Mouse (Mus musculus) thymus, adult 18-20 months (tissue): Measurements from ENCODE around the gene Pcx.

Experiments
- DNase-seq, 2 experiments: peaks; one replicate each; pipeline ENCODE4 v3.0.0; 2022; ENCODE audit warnings: mixed read lengths in 2 of 2

Pcx gene

DNA sequence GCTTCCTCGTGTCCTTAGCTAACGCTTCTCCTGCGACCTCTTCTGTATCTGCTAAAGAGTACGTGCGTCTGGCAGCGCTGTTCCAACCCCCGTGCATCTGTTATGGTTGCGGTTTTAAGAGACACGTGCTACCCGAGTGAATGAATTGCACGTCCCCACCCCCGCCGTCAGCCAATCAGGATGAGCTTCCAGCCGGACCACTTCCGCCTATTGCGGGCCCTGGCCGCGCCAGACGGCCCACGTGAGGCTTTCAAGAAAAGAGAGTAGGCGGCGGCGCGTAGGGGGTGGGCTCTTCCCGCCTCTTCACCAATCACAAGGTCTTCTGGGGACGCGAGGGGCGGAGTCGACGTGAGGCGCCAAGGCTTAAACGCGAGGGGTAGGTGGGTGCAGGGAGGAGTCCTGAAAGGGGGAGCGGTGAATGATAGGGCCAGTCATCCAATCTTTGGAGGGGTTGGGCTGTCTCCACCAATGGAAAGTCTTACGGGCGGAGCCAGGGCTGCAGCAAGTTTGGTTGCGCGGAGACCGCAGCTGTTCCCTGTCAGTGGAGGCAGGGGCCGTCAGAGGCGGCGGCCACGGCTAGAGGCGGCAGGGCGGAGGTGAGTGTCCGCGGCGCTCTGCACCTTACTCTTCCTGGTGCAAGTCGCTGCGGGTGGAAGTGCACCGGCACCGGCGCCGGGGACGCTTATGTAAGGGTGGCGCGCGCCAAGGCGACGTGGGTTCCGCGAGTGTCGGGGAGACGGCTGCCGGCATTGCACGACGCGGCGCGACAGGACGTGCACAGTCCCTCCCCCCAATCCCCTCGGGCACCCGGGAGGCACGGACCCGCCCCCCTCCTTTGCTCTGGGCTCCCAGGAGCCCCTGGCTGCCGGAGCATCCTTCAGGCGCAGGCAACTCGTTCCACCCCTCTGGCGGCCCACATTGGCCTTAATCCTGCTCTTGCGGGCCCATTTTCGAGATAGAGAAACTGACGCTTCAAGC is at the start of gene Pcx:
TSS of gene Pcx (plus strand) at position 487 of the 978 bp plus-strand sequence.
- peak; percentile 97 to 98 for DNase-seq

DNA sequence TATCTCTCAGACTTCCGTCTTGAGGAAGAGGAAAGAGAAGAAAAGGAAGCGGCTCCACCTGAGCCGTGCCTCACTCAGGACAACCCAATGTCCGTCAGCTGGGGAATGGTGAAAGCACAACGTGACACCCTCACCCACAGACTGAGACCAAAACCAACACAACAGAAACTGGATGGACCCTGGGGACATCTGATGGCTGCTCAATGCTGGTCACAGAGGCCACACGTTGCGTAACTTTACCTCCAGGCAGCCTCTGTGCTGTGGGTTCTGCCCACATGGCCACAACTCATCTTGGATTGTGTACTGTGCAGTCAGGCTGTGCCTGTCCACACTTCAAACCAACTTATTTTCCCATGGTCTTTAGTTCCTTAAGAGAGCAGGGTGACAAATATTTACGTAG is 48.3 kb upstream of the Pcx start:
- no peak for DNase-seq

DNA sequence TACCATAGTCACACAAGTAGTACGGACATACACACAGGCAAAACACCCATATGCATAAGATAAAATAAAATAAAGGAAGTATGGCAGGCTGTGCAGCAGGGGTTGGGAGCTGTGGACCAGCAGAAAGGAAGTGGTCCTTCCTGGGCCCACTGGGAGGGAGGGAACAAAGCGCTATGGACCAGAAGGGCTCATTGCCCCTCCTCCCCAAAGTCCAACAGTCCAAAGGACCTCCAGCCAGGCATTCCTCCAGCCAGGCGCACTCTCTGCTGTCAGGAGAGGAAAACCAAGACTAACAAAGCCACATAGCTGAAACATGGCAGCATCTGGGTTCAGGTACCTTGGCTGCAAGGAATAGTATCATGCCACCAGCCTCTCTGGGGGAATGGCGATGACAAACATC is 45.6 kb upstream of the Pcx start:
- DNase-seq = no peak

DNA sequence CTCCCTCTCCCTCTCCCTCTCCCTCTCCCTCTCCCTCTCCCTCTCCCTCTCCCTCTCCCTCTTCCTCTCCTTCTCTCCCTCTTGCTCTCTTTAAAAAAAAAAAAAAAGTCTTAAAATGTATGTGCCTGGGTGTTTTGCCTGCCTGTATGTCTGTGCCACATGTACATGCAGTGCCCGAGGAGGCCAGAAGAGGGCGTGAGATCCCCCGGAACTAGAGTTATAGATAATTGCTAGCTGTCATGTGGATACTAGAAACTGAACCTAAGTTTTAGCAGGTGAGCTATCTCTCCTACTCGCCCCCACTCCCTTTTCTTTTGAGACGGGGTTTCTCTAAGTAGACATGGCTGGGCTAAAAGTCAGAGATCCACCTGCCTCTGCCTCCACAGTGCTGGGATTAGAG is 41.9 kb upstream of the Pcx start:
- DNase-seq = no peak

DNA sequence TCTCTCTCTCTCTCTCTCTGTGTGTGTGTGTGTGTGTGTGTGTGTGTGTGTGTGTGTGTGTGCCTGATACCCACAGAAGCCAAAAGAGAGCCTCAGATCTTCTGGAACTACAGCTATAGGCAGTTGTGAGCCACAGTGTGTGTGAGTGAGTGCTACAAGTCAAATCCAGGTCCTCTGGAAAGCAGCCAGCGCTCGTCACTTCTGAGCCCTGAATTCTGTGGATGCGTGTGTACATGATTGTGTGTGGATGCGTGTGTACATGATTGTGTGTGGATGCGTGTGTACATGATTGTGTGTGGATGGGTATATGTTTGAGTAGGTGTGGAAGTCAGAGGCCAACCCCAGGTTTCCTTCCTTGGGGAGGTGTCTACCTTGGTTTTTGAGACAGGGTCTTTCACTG is 36.7 kb upstream of the Pcx start:
- DNase-seq = no peak

DNA sequence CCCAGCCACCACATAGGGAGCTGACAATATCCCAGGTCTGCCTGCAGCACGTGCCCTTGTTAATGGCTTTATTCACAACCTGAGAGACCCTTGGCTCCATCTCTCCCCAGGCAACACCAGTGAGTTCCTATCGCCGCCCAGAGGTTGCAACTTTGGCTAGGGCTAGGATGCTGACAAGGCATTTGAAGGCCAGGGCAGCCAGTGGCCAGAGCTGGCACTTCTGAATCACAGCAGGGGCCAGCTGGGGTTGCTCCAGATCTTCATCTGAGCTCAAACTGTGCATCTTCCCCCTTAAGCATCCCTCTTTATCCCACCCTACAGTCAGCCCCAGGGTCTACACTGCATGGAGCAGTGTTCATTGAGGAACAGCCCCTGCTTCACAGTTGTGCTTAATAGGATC is 35.5 kb upstream of the Pcx start:
- no peak for DNase-seq

DNA sequence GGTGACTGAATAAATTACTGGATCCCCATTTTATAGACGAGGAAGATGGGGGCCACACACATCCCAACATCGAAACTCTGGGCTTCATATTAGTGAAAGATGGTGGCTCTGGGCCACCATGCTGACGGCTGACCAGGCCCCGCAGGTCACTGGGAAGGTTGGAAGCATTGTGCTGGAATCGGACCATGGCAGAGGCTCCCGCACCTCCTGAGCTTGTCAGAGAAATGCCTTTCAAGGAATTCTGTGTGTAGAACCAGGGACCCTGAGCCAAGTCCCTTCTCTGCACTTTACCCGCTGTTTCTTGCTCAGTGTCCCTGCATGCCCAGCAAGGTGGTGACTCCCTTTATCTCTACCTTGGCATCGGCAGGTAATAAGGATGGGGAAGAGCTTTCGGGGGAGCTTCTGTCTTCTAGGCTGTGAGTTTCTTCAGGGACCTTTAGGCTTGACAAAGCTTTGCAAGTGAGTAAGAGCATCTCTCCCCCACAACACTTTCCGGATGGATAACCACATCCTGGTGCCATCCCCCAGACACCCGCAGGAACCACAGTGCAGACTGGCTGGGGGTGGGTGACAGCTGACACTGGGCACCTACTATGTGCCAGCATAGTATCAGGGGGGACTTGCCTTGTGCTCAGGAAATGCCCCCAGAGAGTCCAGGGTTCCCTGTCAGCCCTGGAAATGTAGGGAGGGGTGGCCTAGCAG is 34.9 kb upstream of the Pcx start:
- peak in 1 of 2 experiments; percentile 20 for DNase-seq

DNA sequence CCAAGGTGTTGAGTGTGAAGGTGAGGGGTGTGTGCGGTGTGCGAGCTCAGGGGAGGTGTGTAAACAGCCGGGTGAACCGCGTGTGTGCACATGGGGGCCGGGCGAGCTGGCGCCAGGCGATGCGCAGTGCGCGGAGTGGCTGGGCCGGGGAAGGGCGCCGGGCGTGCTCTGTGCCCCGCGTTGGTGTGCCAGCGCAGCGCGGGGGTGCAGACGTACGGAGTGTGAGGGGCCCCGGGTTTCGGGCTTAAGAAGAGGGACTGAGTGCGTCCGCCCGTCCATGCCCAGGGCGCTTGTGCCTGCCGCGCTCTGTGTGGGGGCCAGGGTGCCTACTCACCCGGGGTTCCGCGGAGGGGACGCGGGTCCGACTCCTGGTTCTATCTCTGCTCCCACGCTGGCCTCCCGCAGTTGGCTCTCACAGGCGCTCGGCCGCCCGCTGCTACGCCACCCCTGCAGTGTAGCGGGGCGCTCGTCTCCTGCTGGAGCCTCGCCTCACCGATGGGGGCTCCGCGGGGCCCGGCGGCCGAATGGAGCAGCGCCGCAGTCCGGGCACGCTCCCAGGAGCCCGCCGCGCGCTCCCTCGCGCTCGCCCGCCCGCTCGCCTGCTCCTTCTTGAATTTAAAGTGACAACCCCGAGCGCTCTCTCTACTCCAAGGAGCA is 33.5 kb upstream of the Pcx start:
- no peak for DNase-seq

DNA sequence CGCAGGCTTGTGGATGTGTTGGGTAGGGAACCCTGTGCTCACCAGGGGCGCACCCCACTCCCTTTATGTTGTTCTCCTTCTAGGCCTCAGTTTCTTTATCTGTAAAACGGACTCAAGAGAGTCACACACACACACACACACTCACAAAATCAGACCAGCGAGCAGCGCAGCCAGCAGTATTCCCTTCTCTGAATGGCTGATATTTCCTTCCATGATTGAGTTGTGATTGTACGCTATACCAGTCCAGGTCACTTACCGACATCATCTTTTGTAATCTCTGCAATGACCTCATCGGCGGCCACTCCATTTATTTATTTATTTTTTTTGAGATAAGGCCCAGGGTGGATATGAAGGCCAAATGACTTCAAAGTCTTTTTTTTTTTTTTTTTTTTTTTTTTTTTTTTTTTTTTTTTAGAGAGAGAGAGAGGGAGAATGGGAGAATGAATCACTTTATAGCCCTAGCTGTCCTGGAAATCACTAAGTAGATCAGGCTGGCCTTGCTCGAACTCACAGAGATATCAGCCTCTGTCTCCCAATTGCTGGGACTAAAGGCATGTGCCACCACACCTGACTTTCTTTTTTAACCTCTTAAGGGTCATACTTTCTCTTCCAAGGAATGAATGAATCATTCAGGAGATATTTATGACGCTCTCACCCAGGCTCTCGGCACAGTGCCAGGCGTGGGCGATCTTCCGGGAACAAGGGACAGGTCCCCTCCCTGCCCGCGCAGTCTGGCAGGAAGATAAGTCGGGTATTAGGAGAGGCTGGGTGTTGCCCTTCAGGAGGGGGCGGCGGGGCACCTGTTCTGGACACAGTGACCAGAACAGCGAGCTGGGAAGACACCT is 32.7 kb upstream of the Pcx start, which contains the start of gene Syt12:
TSS of gene Syt12 (minus strand) at position 103 of the 845 bp plus-strand sequence.
- DNase-seq = no peak

DNA sequence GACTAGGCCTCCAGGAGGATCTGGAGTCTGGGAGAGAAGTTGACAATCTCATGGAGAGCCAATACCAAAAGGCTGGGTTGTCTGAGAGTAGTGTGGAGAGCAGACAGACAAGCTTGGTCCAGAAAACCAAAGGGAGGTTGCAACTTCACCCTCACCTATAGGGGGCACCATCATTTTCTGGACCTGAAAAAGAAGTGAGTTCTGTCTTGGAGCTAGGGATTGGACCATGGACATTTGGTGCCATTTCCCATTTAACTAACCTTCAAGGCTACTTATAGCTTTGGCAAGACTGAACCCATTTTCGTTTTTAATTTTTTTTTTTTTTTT is 32.1 kb upstream of the Pcx start:
- no peak for DNase-seq

DNA sequence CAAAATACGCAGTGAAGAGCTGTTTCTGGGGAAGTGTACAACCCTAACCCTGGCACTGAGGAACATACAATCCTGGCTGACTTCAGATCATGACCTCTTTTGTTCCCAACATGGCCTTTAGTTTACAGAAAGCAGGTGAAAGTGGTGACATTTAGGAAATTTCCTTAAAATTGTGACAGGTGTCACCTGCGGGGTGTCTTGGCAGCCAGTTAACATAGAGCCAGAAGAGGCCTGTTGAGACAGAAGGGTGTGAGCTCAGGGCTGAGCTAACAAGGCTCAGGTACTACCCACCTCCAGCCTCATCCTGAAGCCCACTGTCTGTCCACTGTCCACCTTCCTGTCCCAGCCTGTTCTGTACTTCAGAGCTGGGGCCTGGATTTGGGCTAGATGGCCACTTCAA is 30.2 kb upstream of the Pcx start:
- no peak for DNase-seq

DNA sequence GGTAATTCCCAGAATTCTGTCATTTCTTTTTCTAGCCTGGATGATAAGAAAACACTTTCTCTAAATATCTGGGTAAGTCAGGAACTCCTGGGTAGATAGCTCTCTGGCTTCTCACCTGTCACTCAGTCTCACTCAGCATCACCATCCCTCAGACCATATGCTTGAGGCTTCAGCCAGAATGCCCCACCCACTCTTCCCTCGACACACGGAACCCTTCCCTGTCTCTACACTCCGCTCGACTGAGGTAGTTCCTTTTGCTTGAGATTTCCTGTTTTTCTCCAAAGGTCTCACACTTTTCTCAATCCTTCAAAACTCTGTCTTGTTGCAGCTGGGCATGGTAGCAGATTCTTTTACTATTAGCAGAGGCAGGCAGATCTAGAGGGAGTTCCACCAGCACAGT is 28.9 kb upstream of the Pcx start:
- DNase-seq = no peak

DNA sequence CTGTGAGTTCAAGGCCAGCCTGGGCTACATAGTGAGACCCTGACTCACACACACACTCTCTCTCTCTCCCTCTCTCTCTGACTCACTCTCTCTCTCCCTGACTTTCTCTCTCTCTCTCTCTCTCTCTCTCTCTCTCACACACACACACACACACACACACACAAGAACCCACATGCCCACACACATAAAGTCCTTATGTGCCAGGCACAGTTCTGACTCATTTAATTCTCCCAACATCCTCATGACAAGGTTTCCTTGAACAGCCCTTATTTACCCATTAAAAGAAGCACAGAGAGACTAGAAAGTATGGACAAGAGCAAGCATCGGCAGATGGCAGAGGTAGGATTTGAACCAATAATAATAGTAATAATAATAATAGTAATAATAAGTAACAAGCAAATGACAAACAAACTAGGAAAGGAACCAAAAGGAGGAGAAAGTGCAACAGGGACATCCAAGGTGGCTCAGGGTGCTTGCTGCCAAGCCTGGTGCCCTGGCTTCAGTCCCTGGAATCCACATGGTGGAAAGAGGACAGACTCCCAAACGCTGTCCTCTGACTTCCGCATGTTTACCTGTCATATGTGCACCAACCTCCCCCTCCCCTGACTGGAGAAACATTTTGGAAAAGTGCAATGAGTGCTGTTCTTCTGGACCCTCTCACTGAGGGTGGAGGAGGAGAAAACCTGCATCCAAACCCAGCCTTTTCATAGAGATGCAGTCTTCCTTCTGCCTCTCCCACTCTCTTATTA is 28.0 kb upstream of the Pcx start:
- DNase-seq = no peak

DNA sequence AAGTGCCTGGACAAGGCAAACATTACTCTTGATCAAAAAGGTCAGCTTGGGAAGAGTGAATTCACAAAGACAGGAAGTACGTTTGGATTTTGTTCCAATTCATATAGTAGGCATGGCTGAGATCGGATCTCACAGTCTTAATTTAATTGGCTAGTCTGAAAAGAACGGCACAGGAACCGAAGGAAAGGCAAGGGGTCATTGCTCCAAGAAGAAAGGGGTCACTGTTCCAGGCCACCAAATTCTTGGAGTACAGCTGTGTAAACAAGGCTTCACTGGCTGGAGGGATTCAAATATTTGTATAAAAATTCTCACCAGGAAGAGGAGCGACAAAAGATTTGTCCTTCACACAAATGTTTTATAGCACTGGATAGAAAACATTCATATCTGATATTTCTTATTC is 25.3 kb upstream of the Pcx start:
- DNase-seq = no peak

DNA sequence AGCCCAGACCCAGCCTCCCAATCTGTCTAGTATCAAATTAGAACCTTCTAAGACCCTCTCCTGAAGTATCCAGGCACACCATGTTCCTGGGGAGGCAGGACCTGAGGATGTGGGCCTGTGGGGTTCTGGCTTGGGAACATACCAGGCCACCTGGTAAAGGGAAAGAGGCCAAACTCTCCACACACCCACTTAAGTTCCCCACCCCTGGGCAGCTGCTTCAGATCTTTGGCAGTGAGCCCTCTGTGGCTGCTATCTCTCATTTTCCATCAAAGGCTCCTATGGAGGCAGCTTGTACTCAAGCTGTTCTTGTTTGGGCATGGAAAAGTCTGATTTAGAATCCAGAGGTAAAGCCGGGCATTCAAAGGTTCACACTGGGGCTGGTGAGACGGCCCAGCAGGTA is 22.4 kb upstream of the Pcx start:
- DNase-seq = no peak

DNA sequence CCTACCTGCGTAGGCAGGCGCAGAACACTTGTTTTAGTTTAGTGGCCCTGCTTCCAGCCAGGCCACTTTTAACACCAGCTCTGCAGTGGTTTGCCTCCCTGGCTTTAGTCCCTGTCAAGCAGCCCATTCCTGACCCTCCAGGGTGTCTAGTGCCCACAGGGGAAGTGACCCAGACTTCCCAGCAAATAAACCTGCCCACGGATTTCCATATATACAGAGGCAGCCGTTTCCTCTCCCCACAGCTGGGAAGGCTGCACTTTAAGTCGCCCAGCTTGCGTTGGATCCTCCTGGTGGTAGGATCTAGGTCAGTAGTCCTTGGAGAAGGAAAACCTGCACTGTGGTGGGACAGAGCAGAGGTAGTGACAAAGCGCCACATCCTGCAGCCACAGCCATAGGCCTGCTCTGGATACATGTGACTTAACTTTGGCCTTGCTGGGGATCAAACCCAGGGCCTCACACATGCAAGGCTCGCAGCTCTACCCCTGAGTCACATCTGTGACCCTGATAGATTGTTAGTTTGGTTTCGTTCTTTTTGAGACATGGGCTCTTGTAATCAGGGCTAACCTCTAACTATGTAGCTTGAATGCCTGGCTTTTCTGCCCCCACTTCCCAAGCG is 19.1 kb upstream of the Pcx start:
- DNase-seq = no peak

DNA sequence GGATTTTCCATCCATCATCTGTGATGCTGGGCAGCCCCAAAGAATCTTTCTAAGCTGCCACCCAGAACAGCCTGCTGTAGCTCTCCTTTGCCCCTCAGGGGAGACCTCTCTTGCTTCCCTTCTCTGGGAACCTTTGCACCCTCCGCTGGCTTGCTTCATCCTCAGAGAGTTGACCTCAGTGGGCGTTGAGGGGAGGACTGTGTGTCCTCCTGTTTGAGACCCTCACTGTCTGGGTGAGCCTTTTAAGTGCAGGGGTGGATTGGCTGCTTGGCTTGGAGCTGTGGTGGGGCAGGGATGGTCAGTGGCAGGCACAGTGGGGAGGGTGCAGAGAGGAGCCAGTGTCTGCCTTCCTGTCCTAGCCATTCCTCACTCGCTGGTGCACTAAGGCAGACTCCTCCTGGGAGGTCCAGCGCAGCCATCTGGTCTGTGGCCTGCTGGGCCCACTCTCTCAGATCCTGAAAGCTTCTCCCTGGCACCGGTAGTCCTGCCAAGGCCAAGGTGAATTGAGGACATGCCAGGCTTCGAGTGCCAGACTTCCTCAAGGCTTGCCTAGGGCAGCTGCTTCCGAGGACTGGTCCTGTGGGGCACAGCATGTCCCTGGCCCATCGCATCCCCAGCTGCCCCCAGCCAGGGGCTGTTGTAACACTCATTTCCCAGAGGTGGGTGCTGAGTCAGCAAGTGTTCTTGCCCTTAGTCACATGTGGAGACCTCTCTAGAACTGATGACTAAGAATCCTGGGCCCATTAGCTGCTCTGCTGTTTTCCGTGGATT is 17.6 kb upstream of the Pcx start:
- no peak for DNase-seq

DNA sequence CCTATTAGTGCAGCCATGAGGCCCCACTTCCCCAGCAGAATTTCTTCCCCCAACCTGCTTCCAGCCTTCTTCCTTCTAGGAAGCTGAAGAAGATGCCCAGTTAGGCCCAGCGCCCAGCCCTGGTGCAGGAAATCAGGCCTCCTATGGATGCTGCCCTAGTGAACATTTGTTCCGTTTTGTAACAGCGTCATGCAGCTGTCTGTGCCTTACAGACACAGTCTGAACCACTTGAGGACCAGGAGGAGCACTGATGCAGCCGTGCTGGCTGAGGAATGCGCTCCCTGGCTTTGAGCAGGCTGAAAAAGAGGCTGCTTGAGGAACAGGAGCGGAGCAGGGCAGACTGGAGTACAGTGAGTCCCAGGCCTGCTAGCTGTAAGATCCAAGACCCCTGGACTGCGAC is 15.6 kb upstream of the Pcx start:
- DNase-seq = no peak

DNA sequence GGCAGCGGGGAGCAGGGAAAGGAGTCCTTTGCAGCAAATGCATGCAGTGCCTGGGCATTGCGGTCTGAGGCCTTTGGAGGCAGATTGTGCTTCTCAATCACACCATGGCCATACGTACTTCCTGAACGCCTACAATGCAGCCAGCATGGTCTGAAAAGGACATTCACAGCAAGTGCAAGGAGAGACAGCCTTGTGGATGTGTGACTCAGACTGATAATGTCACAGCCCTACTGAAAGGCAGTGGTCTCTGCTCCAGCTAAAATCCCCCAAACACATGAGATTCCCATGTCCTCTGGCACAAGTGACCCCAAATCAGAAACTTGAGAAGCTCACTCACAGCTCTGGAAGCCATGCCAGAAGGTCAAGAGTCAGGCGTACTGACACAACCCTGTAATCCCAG is 14.5 kb upstream of the Pcx start:
- DNase-seq = no peak

DNA sequence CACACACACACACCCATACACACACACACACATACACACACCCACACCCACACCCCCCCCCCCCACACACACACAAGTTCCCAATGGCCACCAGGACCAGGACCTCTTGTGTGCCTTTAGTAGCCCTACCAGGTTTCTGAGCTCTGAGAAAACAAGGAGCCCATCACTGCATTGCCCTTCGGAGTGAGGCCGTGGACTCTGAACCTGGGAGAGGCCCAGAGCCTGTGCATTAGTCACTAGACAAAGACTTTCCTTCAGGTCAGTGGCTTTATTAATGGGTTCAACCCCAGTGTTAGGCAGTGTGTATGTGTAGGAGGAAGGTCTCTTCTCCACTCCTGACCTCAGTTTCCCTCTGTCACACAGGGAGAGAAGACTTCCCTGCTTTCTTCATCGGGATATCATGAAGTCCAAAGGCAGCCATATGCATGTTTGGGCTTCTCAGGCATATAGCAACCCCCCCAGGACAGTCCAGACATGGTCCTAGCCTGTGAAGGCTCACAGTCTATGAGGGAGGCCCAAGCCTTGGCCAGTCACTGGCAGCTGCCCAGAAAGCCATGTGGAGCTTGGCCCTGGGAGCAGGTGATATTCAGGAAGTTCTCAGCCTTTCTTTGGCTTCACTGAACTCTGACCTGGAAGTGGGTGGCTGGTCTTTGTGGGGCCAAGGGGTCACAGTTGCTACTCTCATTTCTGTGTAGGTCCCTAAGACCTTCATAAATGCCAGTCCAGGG is 13.6 kb upstream of the Pcx start:
- DNase-seq = no peak
